ENCODE assay signal across 8 mouse cellular contexts in genomic region chr10:43740204-43740865, GRCm38 (mm10).
A peak's percentile ranks its signal among the peaks of the same experiment; 100 is the strongest.
DNase-seq lines count a peak whose midpoint lies in the region; ATAC-seq lines count a peak whose summit lies in the region.

No protein-coding gene starts in this region.

- peak; percentile 85 for DNase-seq in CD4-positive helper T cell, adult 2 months (ENCODE audit: low read depth, low spot score)
- DNase-seq in MN1 (ENCODE audit: low spot score) (peak; percentile 90), adipocyte (ENCODE audit: low spot score) (no peak)
- peak; percentile 37 for DNase-seq in layer of hippocampus, adult 9-10 months (ENCODE audit: low spot score)
- DNase-seq in splenic B cell, adult 2 months (ENCODE audit: low read depth, low spot score), result peak; percentile 71
- DNase-seq in testis, postnatal 10 days (ENCODE audit: low spot score), result no peak

- H3K9me3 ChIP-seq in forebrain, embryonic 16.5 days (ENCODE audit: control insufficient read depth, low read length), result no peaks in the 10 kb centered on the region

- ATAC-seq in forebrain, embryonic 16.5 days, result peak; percentile 83
- peak; percentile 63 for ATAC-seq in megakaryocyte-erythroid progenitor cell, adult 5-6 weeks (replicated peaks; ENCODE audit: low FRiP score, low TSS enrichment, poor library complexity, severe bottlenecking)

- peak overlapping the region; percentile 21 for H3K4me2 ChIP-seq in forebrain, embryonic 16.5 days (ENCODE audit: low read length)

- H3K27me3 ChIP-seq in forebrain, embryonic 16.5 days (replicated peaks; ENCODE audit: control insufficient read depth, insufficient read depth, low read length), result no peaks in the 10 kb centered on the region
- H3K27me3 ChIP-seq in splenic B cell, adult 2 months (ENCODE audit: control insufficient read depth, insufficient read depth, low read length, poor library complexity, severe bottlenecking), result no peaks in the 10 kb centered on the region

- H3K4me3 ChIP-seq in forebrain, embryonic 16.5 days (replicated peaks; ENCODE audit: low read length), result peak overlapping the region; percentile 16; the same call in 1 of the 2 replicates

- peak overlapping the region; percentile 76 for H3K27ac ChIP-seq in forebrain, embryonic 16.5 days (ENCODE audit: low read length)

- 17% methylated on average over 13 of the region's 13 CpGs for WGBS in forebrain, embryonic 16.5 days

- H3K4me1 ChIP-seq in forebrain, embryonic 16.5 days (replicated peaks; ENCODE audit: control insufficient read depth, insufficient read depth, low read length), result peaks cover 24% of the 10 kb centered on the region

- no peaks in the 10 kb centered on the region for H3K36me3 ChIP-seq in forebrain, embryonic 16.5 days (ENCODE audit: control insufficient read depth, insufficient read depth)
- no peaks in the 10 kb centered on the region for H3K36me3 ChIP-seq in splenic B cell, adult 2 months (ENCODE audit: control insufficient read depth, insufficient read depth, low read length, poor library complexity, severe bottlenecking)

- 0 out of 2 replicates have a peak overlapping the region, but pooled peaks have one; percentile 38 for H3K9ac ChIP-seq in forebrain, embryonic 16.5 days (replicated peaks; ENCODE audit: low read depth, low read length)

Comparison
In these comparisons a context has a peak if more than half of its experiments do, and no peak if none do; other contexts are left out.
1. DNase-seq: peak in CD4-positive helper T cell, adult 2 months (single experiment), MN1 (single experiment), layer of hippocampus, adult 9-10 months (single experiment) and splenic B cell, adult 2 months (single experiment); none in adipocyte (single experiment) and testis, postnatal 10 days (single experiment).